Comparison of ENCODE assay signal across 24 mouse cellular contexts in genomic region chr17:12472547-12472946, GRCm38 (mm10). TPM values are rescaled to one million over a fixed set of nuclear protein-coding genes. Genes with fewer than 3 reads are reported as not detected.
DNase-seq lines count a peak whose midpoint lies in the region; ATAC-seq and TF ChIP-seq lines count a peak whose summit lies in the region.
"Had no signal": no experiment of that assay in that cellular context is flagged by ENCODE, and none has a peak within 500 bp of the region (broad histone marks: within the 10 kb centered on the region; RNA-seq: fewer than 3 reads in every experiment).

No protein-coding gene starts in this region.

- no peak overlapping the region for H3K4me2 ChIP-seq in CH12.LX (ENCODE audit: insufficient read depth, low read depth, poor library complexity, severe bottlenecking)
- H3K4me2 ChIP-seq in midbrain, postnatal 0 days (ENCODE audit: low read depth, low read length, poor library complexity, severe bottlenecking): no peak overlapping the region

- H3K27me3 ChIP-seq in CH12.LX (replicated peaks): peaks cover 16% of the 10 kb centered on the region
- H3K27me3 ChIP-seq in MEL (ENCODE audit: control insufficient read depth in 1 of 2, insufficient read depth in 2 of 2, low read length in 2 of 2): no peaks in the 10 kb centered on the region
- H3K27me3 ChIP-seq in midbrain, postnatal 0 days (ENCODE audit: insufficient read depth, low read length): no peaks in the 10 kb centered on the region

- in situ Hi-C loops in CH12.LX (cut with MboI; ENCODE audit: low pct_ligation_motif_present, low pct_unique_long_range_greater_than_20kb, low sequenced_read_pairs) (no loop called here), ES-E14 (cut with MboI; ENCODE audit: low sequenced_read_pairs in 2 of 2, unreplicated experiment in 2 of 2) (no loop called here)

- TF ChIP-seq EP300 in CH12.LX (IDR thresholded peaks at IDR 0.05; ENCODE audit: low read length) (no peak), MEL (IDR thresholded peaks at IDR 0.05; ENCODE audit: low read depth in 1 of 2, low read length in 2 of 2) (no peak)

- H3K27ac ChIP-seq in CH12.LX (ENCODE audit: insufficient read depth, low read depth) (no peak overlapping the region), ES-E14 (ENCODE audit: insufficient read depth, low read depth, low read length, poor library complexity, severe bottlenecking) (no peak overlapping the region), MEL (ENCODE audit: control insufficient read depth, low read depth, low read length) (no peak overlapping the region)
- no peak overlapping the region for H3K27ac ChIP-seq in midbrain, postnatal 0 days (ENCODE audit: low read depth, low read length)

- H3K4me3 ChIP-seq in CH12.LX (replicated peaks in 1 of 3; ENCODE audit: low read depth in 2 of 3, low read length in 2 of 3, poor library complexity in 1 of 3): no peak overlapping the region
- H3K4me3 ChIP-seq in ES-E14 (ENCODE audit: insufficient read depth in 1 of 2, low read depth in 1 of 2, low read length in 2 of 2, poor library complexity in 1 of 2, severe bottlenecking in 1 of 2): no peak overlapping the region
- no peak overlapping the region for H3K4me3 ChIP-seq in MEL (ENCODE audit: control insufficient read depth in 1 of 2, insufficient read depth in 1 of 2, low read depth in 2 of 2, low read length in 2 of 2)
- no peak overlapping the region for H3K4me3 ChIP-seq in midbrain, postnatal 0 days (ENCODE audit: low read depth, low read length)

- H3K36me3 ChIP-seq in CH12.LX (replicated peaks in 1 of 2; ENCODE audit: control insufficient read depth in 1 of 2, insufficient read depth in 1 of 2, low read length in 1 of 2) (no peaks in the 10 kb centered on the region), ES-E14 (ENCODE audit: control insufficient read depth, insufficient read depth, low read length, poor library complexity, severe bottlenecking) (no peaks in the 10 kb centered on the region), MEL (ENCODE audit: control insufficient read depth in 1 of 2, insufficient read depth in 2 of 2, low read length in 2 of 2) (peaks cover 10 to 13% of the 10 kb centered on the region in 2 experiments; a peak in 3 of 4 replicates)
- H3K36me3 ChIP-seq in midbrain, postnatal 0 days (ENCODE audit: insufficient read depth, low read length): no peaks in the 10 kb centered on the region
- H3K36me3 ChIP-seq: G1E had no signal

- dilution Hi-C loops in CH12.LX (cut with MboI; ENCODE audit: extremely low pct_ligation_motif_present, extremely low pct_unique_long_range_greater_than_20kb, low sequenced_read_pairs): no loop called here

- no peaks in the 10 kb centered on the region for H3K4me1 ChIP-seq in CH12.LX (ENCODE audit: control insufficient read depth in 1 of 2, insufficient read depth in 2 of 2)
- H3K4me1 ChIP-seq in ES-E14 (ENCODE audit: control insufficient read depth in 2 of 2, insufficient read depth in 2 of 2, low read length in 2 of 2, poor library complexity in 1 of 2): no peaks in the 10 kb centered on the region
- H3K4me1 ChIP-seq in MEL (ENCODE audit: control insufficient read depth in 1 of 2, insufficient read depth in 2 of 2, low read length in 2 of 2): 0 out of 4 replicates have a peak, but pooled peaks cover 0 to 2% of the 10 kb centered on the region in 2 experiments
- H3K4me1 ChIP-seq in midbrain, postnatal 0 days (ENCODE audit: insufficient read depth, low read length): no peaks in the 10 kb centered on the region

- no peaks in the 10 kb centered on the region for H3K79me2 ChIP-seq in CH12.LX (replicated peaks; ENCODE audit: control insufficient read depth, extremely low read depth, insufficient read depth, poor library complexity, severe bottlenecking)
- peaks cover 42% of the 10 kb centered on the region for H3K79me2 ChIP-seq in MEL (ENCODE audit: control insufficient read depth, insufficient read depth, low read length, poor library complexity)

- ATAC-seq in midbrain, postnatal 0 days (ENCODE audit: low FRiP score): no peak
- ATAC-seq: activated CD4-positive, CD25-positive, alpha-beta regulatory T cell, adult 4 months; CD4-positive, CD25-positive, alpha-beta regulatory T cell, adult 4 months; Patski had no signal

- no peak for TF ChIP-seq RAD21 in CH12.LX (IDR thresholded peaks at IDR 0.05; ENCODE audit: low read depth, low read length)
- TF ChIP-seq RAD21 in MEL (IDR thresholded peaks at IDR 0.05; ENCODE audit: low read depth, low read length): no peak

- TF ChIP-seq POLR2A in CH12.LX (IDR thresholded peaks at IDR 0.05; ENCODE audit: low read depth, low read length) (no peak), MEL (IDR thresholded peaks at IDR 0.05; ENCODE audit: control insufficient read depth in 1 of 2, insufficient read depth in 1 of 2, low read depth in 1 of 2, low read length in 2 of 2, poor library complexity in 1 of 2) (no peak)

- DNase-seq in CH12.LX (ENCODE audit: extremely low read depth) (no peak), ES-E14 (ENCODE audit: low read depth, low spot score) (no peak), MEL (ENCODE audit: low read depth, low spot score) (no peak)
- DNase-seq in gastrocnemius, adult 8-10 months (ENCODE audit: low spot score in 2 of 2): no peak
- DNase-seq in midbrain, postnatal 0 days (ENCODE audit: low spot score): no peak
- no peak for DNase-seq in kidney, postnatal 10 days
- DNase-seq: adrenal gland, adult 2 months; adrenal gland, adult 8-10 months; adrenal gland, postnatal 10 days; adrenal gland, postnatal 14 days; adrenal gland, postnatal 25 days; adrenal gland, postnatal 36 days; B cell, adult 2 months; cerebellum, adult 11 months; cerebellum, adult 11-12 months; cerebellum, adult 18-20 months; cerebellum, adult 2 months; cerebellum, adult 8-10 months; cerebellum, adult 9-10 months had no signal

- H3K9ac ChIP-seq in CH12.LX (ENCODE audit: insufficient read depth, low read depth): no peak overlapping the region
- H3K9ac ChIP-seq in ES-E14 (ENCODE audit: insufficient read depth, low read depth, low read length, poor library complexity, severe bottlenecking): no peak overlapping the region
- H3K9ac ChIP-seq in MEL (ENCODE audit: control insufficient read depth, low read depth, low read length, poor library complexity, severe bottlenecking): no peak overlapping the region
- H3K9ac ChIP-seq in midbrain, postnatal 0 days (replicated peaks; ENCODE audit: low read length, poor library complexity, severe bottlenecking): no peak overlapping the region

- H3K9me3 ChIP-seq in CH12.LX (replicated peaks; ENCODE audit: low read length) (no peaks in the 10 kb centered on the region), ES-E14 (ENCODE audit: control insufficient read depth, insufficient read depth, low read depth, low read length) (no peaks in the 10 kb centered on the region), MEL (replicated peaks; ENCODE audit: insufficient read depth, low read length) (no peaks in the 10 kb centered on the region)
- no peaks in the 10 kb centered on the region for H3K9me3 ChIP-seq in midbrain, postnatal 0 days (ENCODE audit: low read length)
- H3K9me3 ChIP-seq: G1E had no signal

- TF ChIP-seq CTCF in CH12.LX (conservative IDR thresholded peaks at IDR 0.05 in 1 of 2, IDR thresholded peaks at IDR 0.05 in 1 of 2; ENCODE audit: low read depth in 2 of 2, low read length in 2 of 2): no peak
- TF ChIP-seq CTCF in MEL (IDR thresholded peaks at IDR 0.05 in 2 of 3, conservative IDR thresholded peaks at IDR 0.05 in 1 of 3; ENCODE audit: control insufficient read depth in 1 of 3, insufficient read depth in 1 of 3, low read depth in 2 of 3, low read length in 3 of 3, poor library complexity in 1 of 3, severe bottlenecking in 1 of 3): no peak
- TF ChIP-seq CTCF in midbrain, postnatal 0 days (IDR thresholded peaks at IDR 0.05): no peak

TF ChIP-seq in CH12.LX, 34 proteins besides CTCF, POLR2A, EP300 and RAD21:
- TF ChIP-seq CHD1 (IDR thresholded peaks at IDR 0.05; ENCODE audit: low read depth, low read length) (no peak), MAFK (IDR thresholded peaks at IDR 0.05; ENCODE audit: insufficient replicate concordance, low read length) (peak; percentile 51; the same call in 1 of the 2 replicates)

TF ChIP-seq in ES-E14, 5 proteins besides CTCF, POLR2A, EP300 and RAD21:
- TF ChIP-seq CHD2 (IDR thresholded peaks at IDR 0.05; ENCODE audit: low read depth, low read length) (no peak), HCFC1 (IDR thresholded peaks at IDR 0.05; ENCODE audit: borderline replicate concordance, insufficient read depth, low read length) (no peak), MAFK (IDR thresholded peaks at IDR 0.05; ENCODE audit: insufficient read depth, low read depth, low read length) (peak; percentile 60; the same call in 1 of the 2 replicates), ZNF384 (IDR thresholded peaks at IDR 0.05; ENCODE audit: low read depth, low read length) (no peak), ZC3H11A (IDR thresholded peaks at IDR 0.05; ENCODE audit: borderline replicate concordance, low read depth, low read length) (no peak)

TF ChIP-seq in MEL, 35 proteins besides CTCF, POLR2A, EP300 and RAD21:
- TF ChIP-seq MAFK (IDR thresholded peaks at IDR 0.05; ENCODE audit: borderline replicate concordance, low read depth, low read length) (peak; percentile 41; the same call in 1 of the 2 replicates), ZKSCAN1 (IDR thresholded peaks at IDR 0.05; ENCODE audit: low read depth, low read length) (no peak)
TF ChIP-seq in MEL: peak in this region for 1.

RNA-seq across cellular contexts. Expression of gene Slc22a3, which starts 35.0 kb away (rescaled TPM):
- total RNA-seq in CH12.LX (2012; rRNA removed) (not detected in 2 replicates), CH12.LX (2014; rRNA removed) (not detected in 2 replicates), ES-E14 (2012; rRNA removed) (0.22 TPM in 1 of 2 replicates, not detected in the other), MEL (2012; rRNA removed) (31.5 and 56.0 TPM in 2 replicates)
- polyA plus RNA-seq in CH12.LX (2012; ENCODE audit: insufficient read length, low read depth) (not detected in 2 replicates), MEL (2012; ENCODE audit: insufficient read depth in 1 of 2, insufficient read length in 2 of 2, low read depth in 1 of 2, low replicate concordance in 2 of 2, missing spikeins in 1 of 2) (10 to 100 TPM in 1 of 2 experiments, not detected in 1; 87.7 TPM)
- 1 to 10 TPM in 1 of 4 experiments, under 1 TPM in 3; 0.46 to 1.4 (median 0.88) TPM for total RNA-seq in gastrocnemius, adult 8-10 months (2022)
- total RNA-seq in midbrain, postnatal 0 days (2014; rRNA removed): 2.4 and 4.6 TPM in 2 replicates
- 3.1 and 3.7 TPM in 2 replicates for polyA plus RNA-seq in midbrain, postnatal 0 days (2015; fragmentation: Nextera tagmentation; extraction: Ambion mirVana)
- polyA plus RNA-seq: activated CD4-positive, CD25-positive, alpha-beta regulatory T cell, adult 4 months; C2C12; CD4-positive, CD25-positive, alpha-beta regulatory T cell, adult 4 months; Patski had no signal

Comparison
In these comparisons a context has a peak if more than half of its experiments do, and no peak if none do; other contexts are left out.
1. Of the 35 proteins assayed by ChIP-seq in both MEL and CH12.LX: peak only in MEL: none; only in CH12.LX: none; in both: MAFK; in neither: 34.